Mouse (Mus musculus): ENCODE results near the gene Lgr5. TPM values are rescaled to one million over a fixed set of nuclear protein-coding genes. Genes with fewer than 3 reads are reported as not detected.

Gene Lgr5
- total RNA-seq, 2 experiments from 2014 or later = 1.8 to 2.7 TPM

DNA sequence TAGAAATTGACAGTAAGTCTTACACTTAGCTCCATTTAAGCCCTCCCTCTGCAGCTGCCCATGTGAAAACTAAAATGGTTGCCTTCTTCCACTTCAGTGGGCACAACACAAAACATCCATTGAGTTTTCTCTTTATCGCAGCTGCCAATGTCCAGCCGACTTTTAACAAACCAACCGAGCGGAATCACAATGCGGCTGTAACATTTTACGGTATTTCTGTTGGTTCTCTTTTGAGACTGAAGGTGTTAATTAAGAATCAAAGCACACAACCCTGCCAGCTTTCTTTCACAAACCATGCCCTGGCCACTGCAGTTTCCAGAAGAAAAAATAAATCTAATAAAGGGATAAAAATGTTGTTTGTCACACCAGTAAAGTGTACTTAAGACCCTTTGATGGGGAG lies 16.3 kb downstream of the Lgr5 start:
- DNase-seq (ENCODE audit: low spot score in 2 of 2) = no peak

DNA sequence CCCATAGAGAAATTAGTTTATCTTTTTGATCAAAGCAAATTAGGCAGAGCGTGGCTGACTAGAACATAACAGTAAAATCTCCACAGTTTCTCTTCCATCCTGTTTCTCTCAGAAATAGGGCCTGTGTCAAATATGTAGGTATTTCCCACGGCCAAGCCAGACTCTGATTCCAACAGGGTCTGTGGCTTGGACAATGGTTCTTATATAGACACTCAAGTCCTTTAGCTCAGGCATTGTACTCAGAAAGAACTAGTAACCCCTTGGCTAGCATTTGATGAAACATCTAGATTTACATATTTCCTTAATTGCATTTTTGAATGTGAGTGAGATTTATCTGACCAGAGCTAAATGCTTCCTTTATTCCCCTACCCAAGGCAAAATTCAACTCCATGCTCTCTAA lies 17.0 kb downstream of the Lgr5 start:
- no peak for DNase-seq (ENCODE audit: low spot score in 2 of 2)

DNA sequence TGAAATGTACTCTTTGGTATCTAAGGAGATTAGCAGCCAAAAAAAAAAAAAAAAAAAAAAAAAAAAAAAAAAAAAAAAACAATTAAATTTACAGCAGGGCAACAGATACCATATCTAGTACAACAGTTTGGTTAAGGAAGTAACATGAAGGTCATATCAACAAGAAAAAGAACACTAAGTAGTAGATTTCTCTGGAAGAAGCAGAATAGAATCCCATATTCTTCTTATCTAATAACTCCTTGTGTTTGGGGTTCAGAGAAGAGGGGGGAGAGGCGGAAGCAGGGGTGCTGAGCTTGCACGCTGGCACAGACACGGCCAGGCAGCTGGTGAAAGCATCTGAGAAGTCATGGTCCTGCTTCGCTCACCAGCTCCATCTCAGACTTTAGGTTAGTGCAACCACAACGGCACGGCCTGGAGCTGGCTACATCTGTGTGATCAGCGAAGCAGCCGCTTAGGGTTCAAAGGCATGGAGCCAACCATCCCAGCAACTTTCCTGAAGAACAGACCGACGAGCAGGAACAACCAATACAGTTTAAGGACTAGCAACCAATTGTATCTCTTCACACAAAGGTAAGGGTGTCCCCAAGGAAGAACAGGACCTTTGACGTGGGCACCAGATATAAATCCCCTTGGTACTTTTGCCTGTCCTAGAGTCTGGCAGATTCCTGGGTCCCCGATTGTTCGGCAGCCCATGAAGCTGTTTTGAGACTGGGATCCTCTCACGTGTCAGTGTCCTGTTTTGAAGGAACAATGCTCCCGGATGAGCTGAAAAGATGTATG lies 17.7 kb downstream of the Lgr5 start, which contains the start of gene A930009A15Rik:
A930009A15Rik (plus strand) TSS at position 275 of the 780 bp plus-strand sequence.
- DNase-seq (ENCODE audit: low spot score in 2 of 2) = no peak

DNA sequence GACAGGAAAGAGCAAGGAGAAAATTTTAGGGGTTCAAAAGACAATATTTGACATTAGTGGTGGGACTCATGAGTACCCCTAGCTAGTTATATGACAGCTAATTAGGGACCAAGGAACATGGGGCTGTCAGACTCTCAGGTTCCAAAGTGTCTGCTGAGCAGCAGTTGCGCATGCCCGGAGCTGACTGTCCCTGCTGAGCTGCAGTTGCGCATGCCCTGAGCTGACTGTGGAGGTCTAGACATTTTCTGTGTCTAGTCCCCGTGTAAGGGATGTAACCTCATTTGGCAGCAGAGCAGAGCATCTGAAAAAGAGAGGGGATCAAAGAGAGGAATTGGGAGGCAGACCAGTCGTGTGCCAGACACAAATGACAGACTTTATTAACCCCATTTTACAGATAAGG lies 23.6 kb downstream of the Lgr5 start:
- no peak for DNase-seq (ENCODE audit: low spot score in 2 of 2)

DNA sequence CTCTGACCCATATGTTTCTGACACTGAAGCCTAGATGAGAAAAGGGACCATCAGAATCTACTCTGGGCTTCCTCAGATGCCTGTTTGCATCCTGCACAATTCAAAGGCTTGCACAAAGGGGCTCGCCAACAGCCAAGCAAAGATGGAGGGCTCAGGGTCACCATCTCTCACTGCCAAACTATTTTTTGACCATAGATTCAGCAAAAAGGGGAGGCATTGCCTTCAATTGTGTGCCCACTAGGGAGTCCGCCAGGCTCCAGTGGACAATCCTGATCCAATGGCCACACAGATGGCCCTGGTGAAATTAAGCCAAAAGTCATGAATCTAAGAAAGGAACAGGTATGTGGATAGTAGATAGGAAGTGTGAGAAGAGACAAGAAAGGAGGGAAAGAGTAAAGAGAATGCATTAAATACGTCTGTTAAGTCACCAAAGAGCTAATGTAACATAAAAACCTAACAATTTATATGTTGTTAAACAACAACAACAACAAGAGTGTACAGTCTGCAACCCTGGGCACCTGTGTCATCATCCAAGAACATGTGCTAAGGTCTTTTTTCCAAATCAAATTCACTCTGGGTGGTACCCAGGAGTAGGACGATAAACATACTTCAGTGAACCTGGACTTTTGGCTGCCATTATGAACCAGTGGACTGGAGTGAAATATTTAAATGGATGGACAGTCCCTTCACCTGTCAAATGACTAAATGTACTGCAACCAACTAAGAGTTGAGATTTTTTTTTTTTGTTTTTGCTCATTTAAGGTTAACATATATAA lies 24.5 kb downstream of the Lgr5 start:
- no peak for DNase-seq (ENCODE audit: low spot score in 2 of 2)

DNA sequence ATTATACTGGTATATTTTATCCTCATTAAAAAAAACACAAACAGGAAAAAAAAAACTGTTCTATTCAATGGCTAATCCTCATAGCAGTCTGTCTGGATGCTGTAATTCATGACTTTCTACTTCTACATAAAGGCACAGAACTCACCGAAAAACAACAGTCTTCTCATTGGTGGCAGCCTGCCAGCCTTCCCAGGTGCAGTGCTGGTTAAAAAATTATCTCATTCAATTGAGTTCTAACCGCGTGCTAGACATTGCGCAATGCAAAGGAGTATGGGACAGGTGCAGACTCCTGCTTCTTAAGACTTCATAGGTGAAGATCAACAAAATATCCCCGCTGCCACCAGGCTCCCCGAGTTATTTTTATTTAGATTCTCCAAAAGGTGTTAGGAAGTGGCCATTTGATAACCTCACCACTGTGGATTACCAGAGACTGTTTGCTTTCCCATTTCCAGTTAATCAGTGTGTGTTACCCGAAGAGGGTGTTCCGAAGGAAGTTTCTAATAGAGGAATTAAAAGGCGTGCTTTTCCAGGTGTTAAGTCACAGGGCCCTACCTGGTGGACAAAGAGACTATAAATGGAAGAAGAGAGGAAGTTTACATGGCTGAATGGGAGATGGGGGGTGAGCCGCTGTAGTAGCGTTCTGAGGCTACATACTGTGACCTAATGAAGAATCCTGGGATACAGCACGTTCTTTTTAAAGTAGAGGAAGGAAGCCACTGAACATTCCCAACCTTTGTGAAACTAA lies 26.3 kb downstream of the Lgr5 start:
- DNase-seq (ENCODE audit: low spot score in 2 of 2) = no peak

DNA sequence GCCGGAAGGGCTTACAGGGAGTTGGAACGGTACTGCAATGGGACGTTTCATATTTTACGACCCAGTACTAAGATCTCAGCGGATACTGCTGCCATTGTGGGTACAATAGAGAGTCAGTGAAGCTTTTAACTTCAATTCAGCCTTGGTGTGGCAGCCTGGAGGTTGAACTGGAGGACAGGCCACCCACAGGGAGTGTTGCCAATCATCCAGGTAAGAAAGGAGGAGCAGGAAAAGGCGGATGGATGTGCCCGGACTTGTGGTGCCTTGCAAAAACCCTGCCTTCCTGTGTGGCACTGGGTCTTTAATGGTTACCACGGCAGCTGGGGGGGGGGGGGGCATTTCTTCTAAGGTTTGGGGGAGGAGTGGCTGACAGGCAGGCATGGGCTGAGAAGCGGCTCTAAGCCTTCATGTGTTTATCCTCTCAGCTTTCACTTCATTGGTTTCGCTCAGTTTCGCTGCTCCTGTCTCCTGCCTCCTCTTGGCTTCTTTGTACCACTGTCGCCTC lies 30.8 kb downstream of the Lgr5 start:
- no peak for DNase-seq (ENCODE audit: low spot score in 2 of 2)

DNA sequence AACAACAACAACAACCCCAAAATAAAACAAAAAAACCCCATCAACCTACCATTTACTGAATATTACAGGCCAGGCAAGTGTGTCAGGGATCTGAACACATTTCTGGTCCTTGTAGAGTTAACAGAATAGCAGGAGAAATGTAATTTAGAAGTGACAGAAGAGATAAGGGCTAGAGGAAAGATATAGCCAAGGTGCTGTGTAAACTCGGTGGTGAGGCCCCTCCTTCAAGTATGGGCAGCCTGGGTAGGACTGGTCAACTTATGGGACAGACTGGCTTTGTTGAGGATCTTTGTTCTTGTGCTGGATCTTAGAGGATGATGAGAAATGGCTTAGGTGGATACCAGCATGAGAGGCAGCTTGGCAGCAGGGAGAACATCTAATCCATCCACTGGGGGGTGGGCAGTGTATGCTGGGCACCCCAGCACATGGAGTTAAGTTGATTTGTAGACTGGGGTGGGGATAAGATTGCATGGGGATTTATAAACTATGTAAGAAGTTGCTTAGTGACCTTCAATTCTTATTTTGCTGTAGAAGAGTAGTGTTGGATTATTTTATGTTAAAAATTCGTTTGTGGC lies 32.3 kb downstream of the Lgr5 start:
- DNase-seq (ENCODE audit: low spot score in 2 of 2) = no peak

DNA sequence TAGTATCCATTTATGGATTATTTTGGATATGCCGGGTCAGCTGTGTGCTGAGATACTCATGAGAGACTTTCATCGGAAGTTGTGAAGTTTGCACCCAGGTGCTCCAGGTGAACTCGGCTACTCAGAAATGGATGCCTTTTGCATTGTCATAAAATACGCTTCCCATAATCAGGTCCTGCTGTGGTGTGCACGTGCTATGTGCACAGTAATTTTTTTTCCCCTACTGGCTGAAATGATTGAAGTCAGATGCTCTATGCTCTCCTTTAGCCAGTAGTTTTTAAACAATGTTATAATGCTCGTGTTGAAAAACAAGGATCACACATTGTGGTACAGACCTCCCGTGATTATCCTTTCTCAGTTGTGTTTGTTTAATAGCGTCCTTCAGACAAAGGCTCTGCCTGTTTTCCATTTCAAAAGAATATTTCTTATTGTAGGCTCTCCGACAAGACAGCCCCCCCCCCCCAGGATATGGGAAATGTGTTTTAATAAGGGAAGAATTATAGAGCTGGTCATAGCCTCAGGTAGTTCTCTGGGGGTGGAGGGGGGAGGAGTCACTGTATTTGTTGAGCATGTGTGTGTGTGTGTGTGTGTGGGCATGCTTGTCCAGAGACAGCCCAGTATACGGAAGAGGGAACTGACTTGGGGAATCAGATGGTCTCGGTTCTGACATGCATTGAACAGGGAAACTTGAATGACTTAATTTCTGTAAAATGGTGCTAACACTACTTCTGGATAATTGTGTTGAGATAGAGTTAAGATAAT lies 34.0 kb downstream of the Lgr5 start:
- DNase-seq (ENCODE audit: low spot score in 2 of 2) = no peak

DNA sequence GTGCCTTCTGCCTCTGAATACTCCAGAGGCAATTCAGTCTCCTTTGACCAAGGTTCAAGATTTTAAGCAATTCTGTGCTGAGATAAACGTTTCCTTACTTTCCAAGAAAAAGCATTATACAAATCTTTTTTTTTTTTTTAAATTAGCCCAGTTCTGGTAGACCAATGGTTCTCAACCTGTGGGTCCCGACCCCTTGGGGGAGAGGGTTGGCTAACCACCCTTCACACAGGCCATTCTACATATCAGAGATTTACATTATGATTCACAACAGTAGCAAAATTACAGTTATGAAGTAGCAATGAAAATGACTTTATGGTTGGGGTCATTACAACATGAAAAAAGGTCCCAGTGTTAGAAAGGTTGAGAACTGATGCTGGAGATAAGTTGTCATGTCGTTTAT lies 36.5 kb downstream of the Lgr5 start:
- DNase-seq (ENCODE audit: low spot score in 2 of 2) = no peak

DNA sequence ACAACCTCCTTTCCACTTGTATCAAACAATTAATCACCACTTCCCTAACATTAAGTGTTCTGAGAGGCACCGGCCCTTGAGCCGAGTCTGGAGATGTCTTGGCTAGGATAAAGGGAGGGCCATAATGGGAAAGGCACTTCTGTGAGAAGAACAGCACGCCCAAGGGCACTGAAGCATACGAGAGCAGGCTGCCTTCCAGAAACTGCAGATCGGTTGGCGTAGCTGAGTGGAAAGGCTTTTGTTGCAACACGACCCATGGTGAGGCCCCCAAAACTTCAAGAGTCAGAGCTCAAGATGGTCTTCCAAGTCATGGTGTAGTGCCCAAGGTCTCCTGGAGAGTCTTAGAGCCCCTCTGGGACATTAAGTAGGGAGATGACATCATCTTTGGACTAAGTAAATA lies 37.3 kb downstream of the Lgr5 start:
- DNase-seq (ENCODE audit: low spot score in 2 of 2) = no peak

DNA sequence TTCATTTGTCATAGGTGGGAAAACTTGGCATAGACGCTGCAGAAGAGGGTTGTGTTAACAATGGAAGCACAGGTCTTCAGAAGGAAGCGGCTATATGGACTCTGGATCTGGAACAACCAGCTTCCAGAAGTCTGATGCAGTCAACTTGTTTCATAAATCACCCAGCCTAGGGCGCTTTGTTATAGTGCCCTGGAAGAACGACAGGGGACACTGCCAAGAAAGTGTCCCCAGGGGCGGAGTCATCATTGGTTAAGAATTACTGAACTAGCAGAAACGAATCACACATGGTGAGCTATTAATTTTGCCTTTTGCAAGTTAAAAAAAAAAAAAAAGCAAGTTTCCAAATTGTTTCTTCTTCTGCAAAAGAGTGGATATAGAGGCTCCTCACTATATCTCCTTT lies 44.7 kb downstream of the Lgr5 start:
- no peak for DNase-seq (ENCODE audit: low spot score in 2 of 2)

DNA sequence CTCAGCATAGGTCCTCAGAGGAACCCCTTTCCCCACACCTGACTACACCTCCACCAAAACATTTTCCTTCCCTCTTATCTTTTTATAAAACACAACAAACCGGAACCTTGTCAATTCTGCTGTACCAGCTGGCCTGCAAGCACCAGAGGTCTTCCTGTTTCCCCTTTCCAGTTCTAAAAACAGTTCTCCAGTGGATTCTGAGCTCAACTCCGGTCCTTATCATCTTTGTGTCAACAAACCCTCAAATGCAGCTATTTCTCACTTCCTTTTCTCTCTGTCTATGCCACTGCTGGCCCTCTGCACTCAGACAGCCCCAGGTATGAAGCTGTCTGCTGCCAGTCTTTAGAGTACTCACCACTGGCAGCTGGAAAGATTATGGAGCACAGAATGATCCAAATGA lies 56.8 kb downstream of the Lgr5 start:
- no peak for DNase-seq (ENCODE audit: low spot score in 2 of 2)

DNA sequence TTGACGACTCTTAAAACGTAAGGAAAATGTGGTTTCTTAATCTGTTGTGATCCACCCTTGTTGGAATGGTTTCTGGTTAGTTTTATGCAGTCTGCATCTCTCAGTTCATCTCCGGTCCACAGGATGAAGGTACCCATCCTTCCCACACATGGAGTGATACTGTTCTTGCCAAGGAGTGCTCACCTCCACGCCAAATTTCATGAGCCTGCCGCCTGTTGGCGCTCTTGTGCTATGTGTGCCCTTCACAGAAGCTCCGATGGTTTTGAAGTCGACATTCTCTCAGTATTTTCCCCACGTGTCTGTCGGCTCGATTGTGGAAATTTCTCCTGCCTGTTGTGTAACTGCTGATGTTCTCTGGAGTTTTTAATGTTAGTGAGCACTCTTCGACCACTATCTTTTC lies 57.8 kb downstream of the Lgr5 start:
- no peak for DNase-seq (ENCODE audit: low spot score in 2 of 2)

DNA sequence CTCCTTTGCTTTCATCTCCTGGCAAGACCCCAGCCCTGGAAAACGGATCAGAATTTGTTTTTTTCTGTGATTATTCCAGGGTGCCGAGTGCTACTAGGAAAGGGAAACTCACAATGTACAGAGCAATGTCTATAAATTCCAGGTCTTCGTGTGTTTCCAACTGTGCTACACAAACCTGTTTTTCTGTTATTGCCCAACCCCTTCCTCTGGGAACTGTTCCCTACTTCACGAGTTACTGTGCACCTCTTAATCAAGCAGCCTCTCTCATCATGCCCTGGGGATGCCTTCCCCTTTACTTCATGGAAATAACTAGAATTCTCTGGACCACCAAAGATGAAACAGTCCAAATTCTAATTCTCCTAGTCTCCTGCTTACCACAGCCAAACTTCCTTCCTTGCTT lies 58.7 kb downstream of the Lgr5 start:
- no peak for DNase-seq (ENCODE audit: low spot score in 2 of 2)

DNA sequence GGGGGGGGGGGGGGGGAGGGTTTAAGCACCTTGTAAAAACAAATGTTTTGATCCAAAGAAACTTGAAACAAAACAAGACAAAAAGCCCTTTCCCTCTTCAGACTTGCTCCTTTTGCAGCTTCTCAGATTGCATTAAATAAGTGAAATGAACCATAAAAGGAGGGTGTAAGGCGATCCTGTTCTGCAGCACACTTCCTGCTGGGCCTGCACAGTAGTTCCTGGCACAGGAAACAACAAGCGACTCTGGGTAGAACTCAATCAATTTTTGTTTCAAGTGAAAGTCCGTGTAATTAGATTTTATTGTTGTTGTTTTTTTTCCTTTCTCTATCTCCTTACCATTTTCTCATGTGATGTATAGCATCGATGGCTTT lies 66.5 kb downstream of the Lgr5 start:
- no peak for DNase-seq (ENCODE audit: low spot score in 2 of 2)

DNA sequence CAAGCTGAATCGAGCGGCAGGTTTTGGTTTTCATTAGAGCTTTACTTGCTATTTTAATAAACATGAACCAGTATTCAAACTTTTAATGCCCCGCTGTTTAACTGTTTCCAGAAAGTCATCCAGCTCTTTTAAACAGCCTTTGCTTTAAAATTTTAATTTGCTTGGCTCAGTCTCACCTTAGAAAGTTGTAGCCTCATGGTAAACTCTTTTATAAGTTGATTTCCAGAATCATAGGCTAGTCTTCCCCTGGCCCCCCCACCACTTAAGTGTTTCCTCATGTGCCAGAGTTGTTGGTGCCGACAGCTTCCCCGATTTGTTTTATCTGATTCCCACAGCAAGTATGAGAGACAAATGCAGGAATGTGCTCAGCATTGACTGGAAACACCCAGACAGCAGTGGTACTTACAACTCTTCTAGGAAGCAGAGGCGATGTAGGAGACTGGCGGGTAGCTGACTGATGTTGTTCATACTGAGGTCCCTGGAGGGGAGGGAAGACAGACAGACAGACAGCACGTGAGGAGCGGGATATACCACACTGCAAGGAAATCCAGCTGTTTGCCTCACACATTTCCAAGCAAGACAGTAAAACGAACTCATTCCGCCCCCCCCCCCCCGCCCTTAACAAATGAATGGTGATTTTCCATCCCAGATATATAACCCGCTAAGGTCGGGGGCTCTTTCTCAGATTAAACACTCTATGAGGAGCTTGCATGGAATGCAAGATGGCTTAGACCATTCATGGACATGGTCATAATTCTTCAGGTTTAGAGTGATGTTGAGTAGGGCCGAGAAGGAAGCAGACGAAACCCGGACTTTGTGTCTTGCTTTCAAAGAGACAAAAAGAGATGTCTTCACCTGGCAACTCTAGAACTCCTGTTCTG lies 67.1 kb downstream of the Lgr5 start:
- DNase-seq (ENCODE audit: low spot score in 2 of 2) = no peak

DNA sequence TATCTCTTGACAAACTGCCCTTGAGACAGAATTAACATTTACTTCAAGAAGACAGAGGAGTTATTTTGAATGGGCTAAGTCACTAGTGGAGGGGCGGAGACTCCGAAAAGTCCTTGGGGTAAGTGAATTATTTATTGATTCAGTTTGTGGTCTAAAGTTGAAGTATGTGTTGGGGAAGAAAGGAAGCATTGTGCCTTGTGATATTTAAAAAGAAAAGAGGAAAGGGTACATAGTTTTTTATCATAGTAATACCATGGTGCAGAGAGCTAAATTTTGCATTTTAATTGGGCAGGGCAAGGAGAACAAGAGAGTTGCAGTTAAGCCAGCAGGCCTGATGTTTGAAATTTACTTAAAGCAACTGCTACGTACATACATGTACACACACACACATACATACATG lies 68.7 kb downstream of the Lgr5 start:
- DNase-seq (ENCODE audit: low spot score in 2 of 2) = no peak

DNA sequence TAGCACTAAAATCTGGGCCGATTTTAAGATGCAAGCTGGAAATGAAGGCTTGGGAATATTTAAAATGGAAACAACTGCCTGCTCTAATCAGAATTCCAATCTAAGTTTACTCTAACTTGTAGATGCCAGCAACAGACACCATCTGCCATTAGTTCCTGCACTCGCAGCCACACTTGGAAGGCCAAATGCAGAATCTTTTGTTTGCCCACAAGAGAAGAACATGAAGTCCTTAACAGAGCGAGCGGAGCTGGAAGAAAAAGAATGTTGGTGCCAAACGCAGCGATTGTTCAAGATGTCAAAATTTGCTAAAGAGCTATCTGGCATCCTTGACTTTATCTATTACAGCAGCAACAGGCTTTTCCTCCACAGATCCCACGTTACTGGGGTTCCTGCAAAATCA lies 72.1 kb downstream of the Lgr5 start:
- no peak for DNase-seq (ENCODE audit: low spot score in 2 of 2)

DNA sequence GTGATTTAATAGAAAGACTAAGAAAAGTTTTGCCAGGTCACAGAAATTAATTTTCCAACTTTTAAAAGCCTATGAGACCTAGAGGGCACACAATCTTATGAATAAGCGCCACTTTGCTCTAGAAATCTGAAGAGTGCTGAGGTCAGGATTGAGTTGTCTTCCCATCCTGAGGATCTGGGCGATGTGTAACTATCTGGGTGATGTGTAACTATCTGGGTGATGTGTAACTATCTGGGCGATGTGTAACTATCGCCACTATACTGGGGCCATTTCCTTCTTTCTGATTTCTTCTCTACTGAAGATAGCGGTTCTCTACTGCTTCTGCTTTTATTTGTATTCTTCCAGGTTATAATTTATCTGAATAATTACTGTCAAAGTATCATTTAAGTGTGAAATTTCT lies 76.6 kb downstream of the Lgr5 start:
- DNase-seq (ENCODE audit: low spot score in 2 of 2) = no peak

Measured in gastrocnemius, postnatal 4 days (tissue).